Mouse (Mus musculus): ENCODE results near the gene Ccdc33. TPM values are rescaled to one million over a fixed set of nuclear protein-coding genes. Genes with fewer than 3 reads are reported as not detected.

Ccdc33 gene
- polyA plus RNA-seq, 1 experiment from 2014 or later = 0.07 TPM

GRCm38 (mm10) chr9:58110787-58111186 is 7.8 kb downstream of the Ccdc33 start:
- Histone ChIP-seq H3K4me1 (peaks cover 48% of the 10 kb centered on the region), H3K9ac (no peak overlapping the region), H3K4me2 (no peak overlapping the region), H3K27ac (replicated peaks) (no peak overlapping the region), H3K27me3 (replicated peaks) (peaks cover 48% of the 10 kb centered on the region), H3K4me3 (no peak overlapping the region), H3K9me3 (no peaks in the 10 kb centered on the region), H3K36me3 (no peaks in the 10 kb centered on the region)
- 58% methylated on average over 5 of the region's 5 CpGs for WGBS
- ATAC-seq (ENCODE audit: extremely low read depth, insufficient number of reproducible peaks, low FRiP score, low TSS enrichment) = no peak

GRCm38 (mm10) chr9:58107494-58107893 is 11.1 kb downstream of the Ccdc33 start:
- Histone ChIP-seq H3K36me3 (no peaks in the 10 kb centered on the region), H3K27me3 (replicated peaks) (peaks cover 37% of the 10 kb centered on the region), H3K4me3 (no peak overlapping the region), H3K9ac (no peak overlapping the region), H3K4me1 (peaks cover 15% of the 10 kb centered on the region), H3K9me3 (no peaks in the 10 kb centered on the region), H3K27ac (replicated peaks) (no peak overlapping the region), H3K4me2 (no peak overlapping the region)
- no peak for ATAC-seq (ENCODE audit: extremely low read depth, insufficient number of reproducible peaks, low FRiP score, low TSS enrichment)
- 49% methylated on average over 5 of the region's 5 CpGs for WGBS

GRCm38 (mm10) chr9:58105595-58106169 is 12.9 kb downstream of the Ccdc33 start:
- Histone ChIP-seq H3K4me1 (no peaks in the 10 kb centered on the region; the same call in 1 of the 2 replicates), H3K4me3 (no peak overlapping the region), H3K27me3 (replicated peaks) (peaks cover 36% of the 10 kb centered on the region), H3K4me2 (no peak overlapping the region), H3K36me3 (no peaks in the 10 kb centered on the region), H3K9me3 (no peaks in the 10 kb centered on the region), H3K27ac (replicated peaks) (no peak overlapping the region), H3K9ac (no peak overlapping the region)
- 66% methylated on average over 15 of the region's 15 CpGs for WGBS
- no peak for ATAC-seq (ENCODE audit: extremely low read depth, insufficient number of reproducible peaks, low FRiP score, low TSS enrichment)

- H3K9me3 ChIP-seq = no peaks in the 10 kb centered on the region
- no peak overlapping the region for H3K9ac ChIP-seq
- no peak overlapping the region for H3K27ac ChIP-seq (replicated peaks)
- H3K4me1 ChIP-seq = peaks cover 8% of the 10 kb centered on the region
- peaks cover 47% of the 10 kb centered on the region for H3K27me3 ChIP-seq (replicated peaks)
- 71% methylated on average over 6 of the region's 6 CpGs for WGBS
- no peak for ATAC-seq (ENCODE audit: extremely low read depth, insufficient number of reproducible peaks, low FRiP score, low TSS enrichment)
- H3K4me2 ChIP-seq = no peak overlapping the region
- H3K36me3 ChIP-seq = no peaks in the 10 kb centered on the region
- H3K4me3 ChIP-seq = no peak overlapping the region
These were observed 15.0 kb downstream of the Ccdc33 start for GRCm38 (mm10) chr9:58103647-58104046.

GRCm38 (mm10) chr9:58102013-58102412 is 16.6 kb downstream of the Ccdc33 start:
- no peak for ATAC-seq (ENCODE audit: extremely low read depth, insufficient number of reproducible peaks, low FRiP score, low TSS enrichment)
- H3K4me3 ChIP-seq = no peak overlapping the region
- no peaks in the 10 kb centered on the region for H3K9me3 ChIP-seq
- H3K27me3 ChIP-seq (replicated peaks) = peaks cover 63% of the 10 kb centered on the region
- WGBS = 76% methylated on average over 4 of the region's 4 CpGs
- no peak overlapping the region for H3K27ac ChIP-seq (replicated peaks)
- no peak overlapping the region for H3K4me2 ChIP-seq
- peaks cover 8% of the 10 kb centered on the region for H3K4me1 ChIP-seq
- H3K36me3 ChIP-seq = no peaks in the 10 kb centered on the region
- no peak overlapping the region for H3K9ac ChIP-seq

GRCm38 (mm10) chr9:58099836-58100565 is 18.6 kb downstream of the Ccdc33 start:
- H3K4me3 ChIP-seq = no peak overlapping the region
- ATAC-seq (ENCODE audit: extremely low read depth, insufficient number of reproducible peaks, low FRiP score, low TSS enrichment) = no peak
- H3K36me3 ChIP-seq = no peaks in the 10 kb centered on the region
- WGBS = 35% methylated on average over 5 of the region's 5 CpGs
- H3K4me1 ChIP-seq = peaks cover 8% of the 10 kb centered on the region
- H3K4me2 ChIP-seq = no peak overlapping the region
- H3K27ac ChIP-seq (replicated peaks) = no peak overlapping the region
- peaks cover 58% of the 10 kb centered on the region for H3K27me3 ChIP-seq (replicated peaks)
- no peak overlapping the region for H3K9ac ChIP-seq
- no peaks in the 10 kb centered on the region for H3K9me3 ChIP-seq

- ATAC-seq (ENCODE audit: extremely low read depth, insufficient number of reproducible peaks, low FRiP score, low TSS enrichment) = no peak
These were observed 21.9 kb downstream of the Ccdc33 start for GRCm38 (mm10) chr9:58096629-58097301.

GRCm38 (mm10) chr9:58095977-58096376 is 22.6 kb downstream of the Ccdc33 start:
- H3K4me3 ChIP-seq = no peak overlapping the region
- H3K4me1 ChIP-seq = peaks cover 13% of the 10 kb centered on the region
- no peaks in the 10 kb centered on the region for H3K9me3 ChIP-seq
- no peak overlapping the region for H3K4me2 ChIP-seq
- no peaks in the 10 kb centered on the region for H3K36me3 ChIP-seq
- H3K9ac ChIP-seq = no peak overlapping the region
- no peak for ATAC-seq (ENCODE audit: extremely low read depth, insufficient number of reproducible peaks, low FRiP score, low TSS enrichment)
- 67% methylated on average over 6 of the region's 6 CpGs for WGBS
- H3K27me3 ChIP-seq (replicated peaks) = peaks cover 55% of the 10 kb centered on the region
- H3K27ac ChIP-seq (replicated peaks) = no peak overlapping the region

More at GRCm38 (mm10) chr9:58096629-58097301, 21.9 kb downstream of the Ccdc33 start:
- H3K27ac ChIP-seq (replicated peaks) = no peak overlapping the region
- no peak overlapping the region for H3K9ac ChIP-seq
- H3K36me3 ChIP-seq = no peaks in the 10 kb centered on the region
- no peak overlapping the region for H3K4me2 ChIP-seq
- peaks cover 13% of the 10 kb centered on the region for H3K4me1 ChIP-seq
- no peak overlapping the region for H3K4me3 ChIP-seq
- 48% methylated on average over 5 of the region's 5 CpGs for WGBS
- H3K27me3 ChIP-seq (replicated peaks) = peaks cover 51% of the 10 kb centered on the region
- no peaks in the 10 kb centered on the region for H3K9me3 ChIP-seq

- Histone ChIP-seq H3K4me2 (no peak overlapping the region), H3K27me3 (replicated peaks) (peaks cover 63% of the 10 kb centered on the region), H3K4me3 (no peak overlapping the region), H3K9ac (no peak overlapping the region), H3K27ac (replicated peaks) (no peak overlapping the region), H3K36me3 (no peaks in the 10 kb centered on the region), H3K9me3 (no peaks in the 10 kb centered on the region), H3K4me1 (0 out of 2 replicates have a peak, but pooled peaks cover 5% of the 10 kb centered on the region)
- ATAC-seq (ENCODE audit: extremely low read depth, insufficient number of reproducible peaks, low FRiP score, low TSS enrichment) = no peak
- WGBS = 55% methylated on average over 3 of the region's 3 CpGs
These were observed 24.8 kb downstream of the Ccdc33 start for GRCm38 (mm10) chr9:58093776-58094175.

GRCm38 (mm10) chr9:58092581-58093269 is 25.9 kb downstream of the Ccdc33 start:
- Histone ChIP-seq H3K36me3 (no peaks in the 10 kb centered on the region), H3K4me1 (0 out of 2 replicates have a peak, but pooled peaks cover 5% of the 10 kb centered on the region), H3K4me2 (no peak overlapping the region), H3K27me3 (replicated peaks) (peaks cover 62% of the 10 kb centered on the region), H3K4me3 (no peak overlapping the region), H3K9me3 (no peaks in the 10 kb centered on the region), H3K27ac (replicated peaks) (no peak overlapping the region), H3K9ac (no peak overlapping the region)
- 75% methylated on average over 7 of the region's 7 CpGs for WGBS
- ATAC-seq (ENCODE audit: extremely low read depth, insufficient number of reproducible peaks, low FRiP score, low TSS enrichment) = no peak

Data from heart, embryonic 13.5 days (tissue).